10 mouse cellular contexts compared by ENCODE assay signal in genomic region chr15:30647679-30648311, GRCm38 (mm10).
DNase-seq lines count a peak whose midpoint lies in the region; ATAC-seq and TF ChIP-seq lines count a peak whose summit lies in the region.
"Had no signal": no experiment of that assay in that cellular context is flagged by ENCODE, and none has a peak within 500 bp of the region (broad histone marks: within the 10 kb centered on the region; RNA-seq: fewer than 3 reads in every experiment).

No protein-coding gene starts in this region.

- no peak overlapping the region for H3K4me3 ChIP-seq in limb, embryonic 12.5 days (replicated peaks)
- H3K4me3 ChIP-seq in limb, embryonic 10.5 days = no peak overlapping the region
- no peak overlapping the region for H3K4me3 ChIP-seq in limb, embryonic 14.5 days (replicated peaks; ENCODE audit: low read length)

- peaks cover 48% of the 10 kb centered on the region for H3K27me3 ChIP-seq in limb, embryonic 12.5 days
- peaks cover 46% of the 10 kb centered on the region for H3K27me3 ChIP-seq in limb, embryonic 10.5 days (ENCODE audit: low read depth, poor library complexity, severe bottlenecking)
- peaks cover 31% of the 10 kb centered on the region for H3K27me3 ChIP-seq in limb, embryonic 14.5 days (ENCODE audit: control insufficient read depth, insufficient read depth, low read length)

- 49% methylated on average over 7 of the region's 7 CpGs for WGBS in limb, embryonic 12.5 days
- 55% methylated on average over 7 of the region's 7 CpGs for whole genome bisulfite sequencing in limb, embryonic 10.5 days
- 46% methylated on average over 7 of the region's 7 CpGs for WGBS in limb, embryonic 14.5 days

- peak; percentile 28 for DNase-seq in heart, adult 11 months
- no peak for DNase-seq in heart, postnatal 14 days
- DNase-seq in limb, embryonic 10.5 days (ENCODE audit: low spot score) = no peak
- DNase-seq in cerebellum, postnatal 14 days = peak; percentile 59 to 73
- DNase-seq in limb, embryonic 14.5 days (ENCODE audit: low spot score) = no peak
- no peak for DNase-seq in testis, postnatal 14 days (ENCODE audit: low spot score)
- DNase-seq: B cell, adult 2 months had no signal

- no peak overlapping the region for H3K27ac ChIP-seq in limb, embryonic 12.5 days
- H3K27ac ChIP-seq in limb, embryonic 10.5 days = no peak overlapping the region
- H3K27ac ChIP-seq in limb, embryonic 14.5 days (replicated peaks; ENCODE audit: low read depth, low read length) = no peak overlapping the region
- H3K27ac ChIP-seq: liver, embryonic 15.5 days had no signal

- no peak overlapping the region for H3K9ac ChIP-seq in limb, embryonic 12.5 days (replicated peaks)
- no peak overlapping the region for H3K9ac ChIP-seq in limb, embryonic 14.5 days (ENCODE audit: low read depth, low read length, severe bottlenecking)
- H3K9ac ChIP-seq: liver, embryonic 15.5 days had no signal

- H3K4me2 ChIP-seq in limb, embryonic 12.5 days = peak overlapping the region; percentile 99; the same call in 1 of the 2 replicates
- H3K4me2 ChIP-seq in limb, embryonic 14.5 days (replicated peaks; ENCODE audit: low read depth, low read length, severe bottlenecking) = peak overlapping the region; percentile 99; the same call in 1 of the 2 replicates

- ATAC-seq in limb, embryonic 12.5 days (ENCODE audit: insufficient number of reproducible peaks, insufficient read depth, low FRiP score, low TSS enrichment, low read depth) = no peak
- ATAC-seq in limb, embryonic 14.5 days (ENCODE audit: low FRiP score, low read depth) = no peak
- no peak for ATAC-seq in inflammation-experienced regulatory T-cells, adult 6 months

- intact Hi-C loops in heart, postnatal 14 days (cut with DNase I) = no loop called here

- no peaks in the 10 kb centered on the region for H3K36me3 ChIP-seq in limb, embryonic 12.5 days
- H3K36me3 ChIP-seq in limb, embryonic 10.5 days = no peaks in the 10 kb centered on the region
- H3K36me3 ChIP-seq in limb, embryonic 14.5 days (ENCODE audit: control insufficient read depth, insufficient read depth, low read length) = no peaks in the 10 kb centered on the region
- H3K36me3 ChIP-seq: liver, embryonic 15.5 days had no signal

- H3K4me1 ChIP-seq in limb, embryonic 12.5 days (replicated peaks) = no peaks in the 10 kb centered on the region; the same call in 1 of the 2 replicates
- peaks cover 12% of the 10 kb centered on the region for H3K4me1 ChIP-seq in limb, embryonic 10.5 days
- H3K4me1 ChIP-seq in limb, embryonic 14.5 days (ENCODE audit: control insufficient read depth, insufficient read depth, low read length) = peaks cover 4% of the 10 kb centered on the region; the same call in 1 of the 2 replicates
- H3K4me1 ChIP-seq: liver, embryonic 15.5 days had no signal

- no peaks in the 10 kb centered on the region for H3K9me3 ChIP-seq in limb, embryonic 12.5 days
- H3K9me3 ChIP-seq in limb, embryonic 10.5 days (replicated peaks) = no peaks in the 10 kb centered on the region
- no peaks in the 10 kb centered on the region for H3K9me3 ChIP-seq in limb, embryonic 14.5 days (ENCODE audit: control insufficient read depth, low read length)
- H3K9me3 ChIP-seq: liver, embryonic 15.5 days had no signal

- no peak for TF ChIP-seq POLR2A in limb, embryonic 14.5 days (IDR thresholded peaks at IDR 0.05; ENCODE audit: borderline replicate concordance, extremely low read depth, insufficient read depth, insufficient read length)

Comparison
In these comparisons a context has a peak if more than half of its experiments do, and no peak if none do; other contexts are left out.
1. DNase-seq: peak in heart, adult 11 months (single experiment) and cerebellum, postnatal 14 days (2 of 2); none in heart, postnatal 14 days (0 of 2), limb, embryonic 10.5 days (single experiment), limb, embryonic 14.5 days (single experiment) and testis, postnatal 14 days (single experiment).